Mouse (Mus musculus) gonadal fat pad, adult 2 months (tissue): ENCODE measurements around the gene Slc36a2. TPM values are rescaled to one million over a fixed set of nuclear protein-coding genes. Genes with fewer than 3 reads are reported as not detected.
A peak's percentile ranks its signal among the peaks of the same experiment; 100 is the strongest.
"Not testable (repeated sequence)": the region's sequence is repeated elsewhere in the genome, so short reads cannot be mapped to it uniquely, and the experiment has no call there.

Source experiments
- DNase-seq: peaks from one replicate; pipeline ENCODE4 v3.0.0-alpha.2; 2012; ENCODE audit warnings: low read depth
- polyA plus RNA-seq: library from polyadenylated mRNA; depleted of rRNA; stranded (reverse); fragments of >200 nt; gene quantifications from 2 replicates; pipeline ENCODE4 v1.2.3, GENCODE M21; 2012; rRNA removed

Gene Slc36a2
- polyA plus RNA-seq, 1 experiment = 138 TPM

GRCm38 (mm10) chr11:55133204-55133603 lies 51.7 kb downstream of the Slc36a2 start:
- no peak for DNase-seq

- DNase-seq = no peak
Measured at GRCm38 (mm10) chr11:55131946-55132345, 52.9 kb downstream of the Slc36a2 start.

- no peak for DNase-seq
Measured at GRCm38 (mm10) chr11:55131077-55131742, 53.7 kb downstream of the Slc36a2 start.

GRCm38 (mm10) chr11:55128411-55128810 lies 56.5 kb downstream of the Slc36a2 start:
- DNase-seq = no peak

GRCm38 (mm10) chr11:55127937-55128336 lies 56.9 kb downstream of the Slc36a2 start:
- no peak for DNase-seq

GRCm38 (mm10) chr11:55126663-55127062 lies 58.2 kb downstream of the Slc36a2 start:
- no peak for DNase-seq

- no peak for DNase-seq
Measured at GRCm38 (mm10) chr11:55121430-55121829, 63.4 kb downstream of the Slc36a2 start.

GRCm38 (mm10) chr11:55120821-55121271 lies 64.0 kb downstream of the Slc36a2 start:
- no peak for DNase-seq

GRCm38 (mm10) chr11:55120279-55120678 lies 64.6 kb downstream of the Slc36a2 start:
- DNase-seq = no peak

GRCm38 (mm10) chr11:55117031-55117430 lies 67.8 kb downstream of the Slc36a2 start:
- no peak for DNase-seq

GRCm38 (mm10) chr11:55116004-55116403 lies 68.9 kb downstream of the Slc36a2 start:
- DNase-seq = no peak

GRCm38 (mm10) chr11:55114291-55114690 lies 70.6 kb downstream of the Slc36a2 start:
- DNase-seq = no peak

- DNase-seq = not testable (repeated sequence)
Measured at GRCm38 (mm10) chr11:55113861-55114250, 71.0 kb downstream of the Slc36a2 start.

GRCm38 (mm10) chr11:55113209-55113860 lies 71.5 kb downstream of the Slc36a2 start:
- no peak for DNase-seq

GRCm38 (mm10) chr11:55110566-55111169 lies 74.2 kb downstream of the Slc36a2 start:
- no peak for DNase-seq

GRCm38 (mm10) chr11:55109521-55110300 lies 75.2 kb downstream of the Slc36a2 start:
- peak; percentile 84 for DNase-seq

Other genes starting within 250 kb of the Slc36a2 start
- 37.6 and 41.5 TPM in 2 replicates for gene Tnip1, start 222.2 kb downstream of the Slc36a2 start, polyA plus RNA-seq
- gene Anxa6, start 151.6 kb downstream of the Slc36a2 start, polyA plus RNA-seq = 182 and 288 TPM in 2 replicates
- gene Ccdc69, start 106.9 kb downstream of the Slc36a2 start, polyA plus RNA-seq = 7.0 and 7.9 TPM in 2 replicates
- gene Gm2a, start 87.0 kb downstream of the Slc36a2 start, polyA plus RNA-seq = 87.2 and 90.0 TPM in 2 replicates
- 0.12 and 0.16 TPM in 2 replicates for gene Slc36a3, start 33.4 kb downstream of the Slc36a2 start, polyA plus RNA-seq
- 9.0 and 9.8 TPM in 2 replicates for gene Slc36a1, start 19.3 kb upstream of the Slc36a2 start, polyA plus RNA-seq
- gene Fat2, start 151.5 kb upstream of the Slc36a2 start, polyA plus RNA-seq = 1.4 and 1.6 TPM in 2 replicates
- 2,620 and 4,627 TPM in 2 replicates for gene Sparc, start 238.1 kb upstream of the Slc36a2 start, polyA plus RNA-seq